Mouse (Mus musculus): ENCODE results near the gene Ugdh. TPM values are rescaled to one million over a fixed set of nuclear protein-coding genes. Genes with fewer than 3 reads are reported as not detected.

The Ugdh gene
- total and polyA plus RNA-seq, 2 experiments from 2014 or later = 17.4 to 28.7 TPM

DNA sequence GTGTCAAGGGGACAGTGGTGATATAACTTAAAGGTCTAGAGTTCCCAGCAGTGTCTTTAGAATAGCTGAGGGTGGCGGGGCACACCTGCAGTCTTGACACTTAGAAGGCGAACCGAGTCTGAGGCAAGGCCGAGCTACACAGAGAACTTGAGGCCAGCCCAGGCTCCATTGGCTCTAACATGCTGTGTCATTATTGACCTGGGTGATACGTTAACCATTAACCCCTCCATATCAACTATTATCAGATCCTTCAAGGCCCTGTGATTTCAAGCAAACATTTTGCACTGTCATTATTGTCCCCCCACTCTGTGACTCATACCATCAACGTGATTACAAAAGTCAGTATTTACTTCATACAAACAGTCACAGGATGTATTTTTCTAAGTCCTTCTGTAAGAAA, 11.5 kb downstream of the Ugdh start:
- ATAC-seq (ENCODE audit: low FRiP score) = no peak
- H3K9ac ChIP-seq (replicated peaks; ENCODE audit: low read length, poor library complexity, severe bottlenecking) = no peak overlapping the region
- H3K9me3 ChIP-seq (ENCODE audit: low read length) = no peaks in the 10 kb centered on the region
- no peak overlapping the region for H3K4me3 ChIP-seq (ENCODE audit: low read depth, low read length)
- no peaks in the 10 kb centered on the region for H3K27me3 ChIP-seq (ENCODE audit: insufficient read depth, low read length)
- WGBS = 92% methylated on average over 6 of the region's 6 CpGs
- peaks cover 53% of the 10 kb centered on the region for H3K36me3 ChIP-seq (ENCODE audit: insufficient read depth, low read length)
- no peak overlapping the region for H3K4me2 ChIP-seq (ENCODE audit: low read depth, low read length, poor library complexity, severe bottlenecking)
- TF ChIP-seq CTCF (IDR thresholded peaks at IDR 0.05) = no peak
- DNase-seq (ENCODE audit: low spot score) = no peak
- H3K27ac ChIP-seq (ENCODE audit: low read depth, low read length) = no peak overlapping the region
- H3K4me1 ChIP-seq (ENCODE audit: insufficient read depth, low read length) = no peaks in the 10 kb centered on the region

- H3K4me3 ChIP-seq (ENCODE audit: low read depth, low read length) = no peak overlapping the region
- no peaks in the 10 kb centered on the region for H3K4me1 ChIP-seq (ENCODE audit: insufficient read depth, low read length)
- peaks cover 63% of the 10 kb centered on the region for H3K36me3 ChIP-seq (ENCODE audit: insufficient read depth, low read length)
- no peak overlapping the region for H3K27ac ChIP-seq (ENCODE audit: low read depth, low read length)
- no peaks in the 10 kb centered on the region for H3K9me3 ChIP-seq (ENCODE audit: low read length)
- no peak for ATAC-seq (ENCODE audit: low FRiP score)
- TF ChIP-seq CTCF (IDR thresholded peaks at IDR 0.05) = no peak
- no peaks in the 10 kb centered on the region for H3K27me3 ChIP-seq (ENCODE audit: insufficient read depth, low read length)
- H3K9ac ChIP-seq (replicated peaks; ENCODE audit: low read length, poor library complexity, severe bottlenecking) = no peak overlapping the region
- 95% methylated on average over 8 of the region's 8 CpGs for WGBS
- no peak overlapping the region for H3K4me2 ChIP-seq (ENCODE audit: low read depth, low read length, poor library complexity, severe bottlenecking)
- no peak for DNase-seq (ENCODE audit: low spot score)
Observed at GRCm38 (mm10) chr5:65422803-65423202, 12.9 kb downstream of the Ugdh start.

DNA sequence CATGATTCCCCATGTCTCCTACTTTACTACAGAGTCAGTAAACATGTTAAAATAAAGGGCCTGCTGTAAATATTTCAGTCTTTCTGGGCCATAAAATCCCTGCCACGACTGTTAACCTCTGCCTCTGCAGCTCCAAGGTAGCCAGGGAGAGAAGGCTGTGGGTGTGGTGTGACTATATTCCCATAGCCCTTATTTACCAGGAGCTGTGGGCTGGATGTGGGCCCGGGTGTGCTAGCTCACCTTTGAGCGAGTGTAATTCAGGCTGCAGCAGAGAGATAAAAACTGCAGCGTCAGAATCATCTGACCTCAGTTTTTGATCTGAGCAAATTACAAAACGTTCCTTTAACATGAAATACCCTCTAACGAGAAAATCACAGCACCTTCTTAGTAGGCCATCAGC, 14.9 kb downstream of the Ugdh start:
- WGBS = 87% methylated on average over 6 of the region's 6 CpGs

DNA sequence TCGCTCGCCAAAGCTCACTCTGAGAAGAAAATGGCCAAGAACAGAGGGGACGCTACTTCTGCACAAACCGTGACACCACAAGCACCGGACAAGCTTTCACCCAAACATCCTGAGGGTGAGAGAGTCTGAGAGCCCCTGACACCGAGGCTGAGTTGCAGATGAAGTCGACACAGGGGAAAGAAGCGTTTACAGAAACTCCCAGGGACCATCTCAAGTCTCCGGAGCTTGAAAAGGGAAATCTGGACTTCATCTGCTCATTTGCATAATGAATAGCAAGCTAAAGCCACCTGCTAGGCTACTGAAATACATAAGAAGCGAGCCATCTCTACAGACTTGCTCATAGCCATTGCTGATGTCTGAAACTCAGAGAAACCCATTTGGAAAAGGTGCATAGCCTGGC, 16.6 kb downstream of the Ugdh start:
- Histone ChIP-seq H3K4me2 (ENCODE audit: low read depth, low read length, poor library complexity, severe bottlenecking) (no peak overlapping the region), H3K4me1 (ENCODE audit: insufficient read depth, low read length) (no peaks in the 10 kb centered on the region), H3K4me3 (ENCODE audit: low read depth, low read length) (no peak overlapping the region), H3K36me3 (ENCODE audit: insufficient read depth, low read length) (peaks cover 61% of the 10 kb centered on the region), H3K27me3 (ENCODE audit: insufficient read depth, low read length) (no peaks in the 10 kb centered on the region), H3K9ac (replicated peaks; ENCODE audit: low read length, poor library complexity, severe bottlenecking) (no peak overlapping the region), H3K27ac (ENCODE audit: low read depth, low read length) (no peak overlapping the region), H3K9me3 (ENCODE audit: low read length) (no peaks in the 10 kb centered on the region)
- WGBS = 76% methylated on average over 10 of the region's 10 CpGs
- no peak for TF ChIP-seq CTCF (IDR thresholded peaks at IDR 0.05)
- DNase-seq (ENCODE audit: low spot score) (no peak), ATAC-seq (ENCODE audit: low FRiP score) (no peak)

More for the DNA sequence above, 14.9 kb downstream of the Ugdh start:
- H3K9me3 ChIP-seq (ENCODE audit: low read length) = no peaks in the 10 kb centered on the region
- no peak overlapping the region for H3K9ac ChIP-seq (replicated peaks; ENCODE audit: low read length, poor library complexity, severe bottlenecking)
- no peaks in the 10 kb centered on the region for H3K27me3 ChIP-seq (ENCODE audit: insufficient read depth, low read length)
- H3K4me3 ChIP-seq (ENCODE audit: low read depth, low read length) = no peak overlapping the region
- peaks cover 68% of the 10 kb centered on the region for H3K36me3 ChIP-seq (ENCODE audit: insufficient read depth, low read length)
- no peak for TF ChIP-seq CTCF (IDR thresholded peaks at IDR 0.05)
- no peak overlapping the region for H3K27ac ChIP-seq (ENCODE audit: low read depth, low read length)
- DNase-seq (ENCODE audit: low spot score) (no peak), ATAC-seq (ENCODE audit: low FRiP score) (no peak)
- H3K4me2 ChIP-seq (ENCODE audit: low read depth, low read length, poor library complexity, severe bottlenecking) = no peak overlapping the region
- H3K4me1 ChIP-seq (ENCODE audit: insufficient read depth, low read length) = no peaks in the 10 kb centered on the region

GRCm38 (mm10) chr5:65415653-65416458, 19.9 kb downstream of the Ugdh start:
- H3K9ac ChIP-seq (replicated peaks; ENCODE audit: low read length, poor library complexity, severe bottlenecking) = 0 out of 2 replicates have a peak overlapping the region, but pooled peaks have one; percentile 14
- H3K27ac ChIP-seq (ENCODE audit: low read depth, low read length) = no peak overlapping the region
- TF ChIP-seq CTCF (IDR thresholded peaks at IDR 0.05) = no peak
- H3K4me3 ChIP-seq (ENCODE audit: low read depth, low read length) = no peak overlapping the region
- ATAC-seq (ENCODE audit: low FRiP score) = no peak
- DNase-seq (ENCODE audit: low spot score) = peak; percentile 37
- no peaks in the 10 kb centered on the region for H3K9me3 ChIP-seq (ENCODE audit: low read length)
- H3K4me2 ChIP-seq (ENCODE audit: low read depth, low read length, poor library complexity, severe bottlenecking) = no peak overlapping the region
- H3K27me3 ChIP-seq (ENCODE audit: insufficient read depth, low read length) = no peaks in the 10 kb centered on the region
- no peaks in the 10 kb centered on the region for H3K4me1 ChIP-seq (ENCODE audit: insufficient read depth, low read length)
- 27% methylated on average over 26 of the region's 26 CpGs for WGBS
- peaks cover 48% of the 10 kb centered on the region for H3K36me3 ChIP-seq (ENCODE audit: insufficient read depth, low read length)

- peak; percentile 22 for DNase-seq (ENCODE audit: low spot score)
Observed at GRCm38 (mm10) chr5:65407989-65408388, 27.8 kb downstream of the Ugdh start.

More at GRCm38 (mm10) chr5:65407989-65408388, 27.8 kb downstream of the Ugdh start:
- peak overlapping the region; percentile 6; the same call in 1 of the 2 replicates for H3K27ac ChIP-seq (ENCODE audit: low read depth, low read length)
- no peaks in the 10 kb centered on the region for H3K9me3 ChIP-seq (ENCODE audit: low read length)
- no peaks in the 10 kb centered on the region for H3K27me3 ChIP-seq (ENCODE audit: insufficient read depth, low read length)
- no peak overlapping the region for H3K4me2 ChIP-seq (ENCODE audit: low read depth, low read length, poor library complexity, severe bottlenecking)
- H3K4me1 ChIP-seq (ENCODE audit: insufficient read depth, low read length) = no peaks in the 10 kb centered on the region
- no peak overlapping the region for H3K4me3 ChIP-seq (ENCODE audit: low read depth, low read length)
- no peak for ATAC-seq (ENCODE audit: low FRiP score)
- peaks cover 51% of the 10 kb centered on the region for H3K36me3 ChIP-seq (ENCODE audit: insufficient read depth, low read length)
- no peak for TF ChIP-seq CTCF (IDR thresholded peaks at IDR 0.05)
- WGBS = 29% methylated on average over 12 of the region's 12 CpGs
- no peak overlapping the region for H3K9ac ChIP-seq (replicated peaks; ENCODE audit: low read length, poor library complexity, severe bottlenecking)

Measured in midbrain, postnatal 0 days (tissue).